Mouse (Mus musculus): Measurements from ENCODE around the gene Grik3. TPM values are rescaled to one million over a fixed set of nuclear protein-coding genes. Genes with fewer than 3 reads are reported as not detected.
"Not testable (repeated sequence)": the region's sequence is repeated elsewhere in the genome, so short reads cannot be mapped to it uniquely, and the experiment has no call there.

The Grik3 gene
- total RNA-seq, 2 experiments from 2014 or later: 0.15 to 0.21 TPM

DNA sequence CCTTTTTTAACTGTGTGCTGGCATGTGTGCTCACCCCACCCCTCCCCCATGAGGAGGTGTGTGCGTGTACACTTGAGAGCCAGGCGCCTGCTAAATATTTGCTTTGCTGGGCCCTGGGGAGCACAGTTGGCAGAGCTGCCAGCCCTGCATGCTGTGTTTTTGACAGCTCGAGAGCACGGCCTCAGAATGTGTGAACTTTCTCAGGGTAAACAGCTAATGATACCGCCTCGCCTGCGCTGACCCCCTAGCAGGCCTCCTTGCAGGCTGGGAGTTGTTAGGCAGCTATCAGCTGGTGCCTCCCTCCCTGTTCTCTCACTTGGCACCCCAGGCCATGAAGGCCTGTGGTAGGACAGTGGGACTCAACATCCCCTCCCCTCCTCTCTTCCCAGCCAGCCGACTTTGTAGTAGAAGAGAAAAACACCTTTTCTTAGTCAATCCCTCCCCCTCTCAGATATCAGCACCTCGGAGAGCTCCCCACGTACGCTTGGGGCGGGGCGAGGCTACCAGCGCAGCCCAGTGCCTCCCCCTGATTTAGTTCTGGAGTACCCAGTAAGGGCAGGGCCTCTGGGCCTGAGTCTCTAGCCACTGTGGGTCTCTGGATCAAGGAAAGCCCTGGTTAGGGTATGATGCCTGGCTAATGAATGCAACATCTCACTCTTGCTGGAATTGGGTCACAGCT, 99.9 kb downstream of the Grik3 start:
- peak; percentile 76 for DNase-seq

DNA sequence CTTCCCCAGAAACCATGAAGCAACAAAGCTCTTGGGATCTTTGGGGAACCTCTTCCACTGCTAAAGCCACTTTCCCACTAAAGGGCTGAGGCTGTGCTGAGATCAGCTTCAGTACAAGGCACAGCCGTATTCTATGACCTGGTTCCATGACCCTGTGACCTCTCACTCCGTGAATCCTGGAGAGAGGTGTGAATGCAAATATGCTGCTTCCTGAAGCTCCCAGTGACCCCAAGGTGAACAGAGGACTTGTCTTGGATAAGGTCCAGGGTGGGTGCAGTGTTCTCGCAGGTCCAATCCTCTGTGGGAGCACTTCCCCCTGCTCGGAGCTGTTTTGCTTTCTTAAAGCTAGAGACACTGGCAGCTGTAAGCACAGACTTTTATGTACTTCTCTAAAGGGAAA, 102.2 kb downstream of the Grik3 start:
- no peak for DNase-seq

DNA sequence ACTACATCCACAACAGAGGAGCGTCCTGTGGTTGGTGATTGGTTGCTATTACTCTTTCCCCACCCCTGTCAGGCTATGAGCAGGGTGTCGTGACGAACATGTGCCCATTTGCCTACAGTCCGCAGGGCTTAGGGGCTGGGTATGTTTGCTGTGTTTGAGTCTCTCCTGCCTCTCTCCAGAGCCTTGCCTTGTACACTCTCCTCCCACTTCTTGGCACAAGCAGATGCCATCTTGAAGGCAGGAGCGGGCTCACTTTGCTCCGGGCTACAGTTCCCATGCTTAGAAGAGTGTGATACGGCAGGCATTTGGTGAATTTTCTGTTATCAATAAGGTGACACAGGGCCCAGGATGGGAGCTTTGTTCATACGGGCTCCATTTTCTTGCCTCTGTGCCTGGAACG, 104.5 kb downstream of the Grik3 start:
- DNase-seq: no peak

DNA sequence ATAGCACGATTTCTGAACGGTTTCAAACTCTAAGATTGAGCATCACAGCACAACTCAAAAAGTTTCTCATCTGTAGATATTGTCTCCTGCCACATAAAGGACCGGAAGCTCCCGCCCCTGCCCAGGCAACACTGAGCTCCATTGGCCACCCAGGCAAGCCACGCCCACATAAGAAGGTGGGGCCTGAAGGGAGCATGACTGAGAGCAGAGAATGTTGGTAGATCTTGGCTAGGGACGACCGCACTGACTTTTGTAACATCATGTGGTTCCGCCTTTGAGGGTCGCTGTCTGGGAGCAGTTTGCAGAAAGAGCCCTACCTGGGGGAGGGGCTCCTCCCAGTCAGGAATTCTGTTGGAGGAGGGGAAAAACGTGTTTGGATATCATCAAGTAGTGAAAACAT, 108.2 kb downstream of the Grik3 start:
- no peak for DNase-seq

DNA sequence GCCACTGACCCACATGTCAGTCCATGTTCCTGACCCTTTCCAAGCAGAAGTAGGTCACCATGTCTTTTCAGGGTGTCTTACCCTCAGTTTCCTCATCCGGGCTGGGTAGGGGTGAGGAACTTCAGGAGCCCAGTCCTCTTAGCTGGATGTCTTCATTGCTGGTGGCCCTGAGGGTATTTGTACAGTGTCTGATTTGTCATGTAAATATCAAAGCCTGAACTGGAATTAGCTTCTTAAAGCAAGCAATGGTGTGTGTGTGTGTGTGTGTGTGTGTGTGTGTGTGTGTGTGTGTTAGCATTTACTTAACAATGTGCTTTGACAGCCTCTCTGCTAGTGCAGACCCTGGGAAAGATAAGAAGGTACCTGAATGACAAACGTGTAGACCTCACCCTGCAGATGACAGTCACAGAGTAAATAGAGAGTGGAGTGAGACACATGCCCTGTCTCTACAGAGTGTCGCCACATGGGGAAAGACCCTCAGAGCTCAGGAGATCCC, 109.1 kb downstream of the Grik3 start:
- no peak for DNase-seq

DNA sequence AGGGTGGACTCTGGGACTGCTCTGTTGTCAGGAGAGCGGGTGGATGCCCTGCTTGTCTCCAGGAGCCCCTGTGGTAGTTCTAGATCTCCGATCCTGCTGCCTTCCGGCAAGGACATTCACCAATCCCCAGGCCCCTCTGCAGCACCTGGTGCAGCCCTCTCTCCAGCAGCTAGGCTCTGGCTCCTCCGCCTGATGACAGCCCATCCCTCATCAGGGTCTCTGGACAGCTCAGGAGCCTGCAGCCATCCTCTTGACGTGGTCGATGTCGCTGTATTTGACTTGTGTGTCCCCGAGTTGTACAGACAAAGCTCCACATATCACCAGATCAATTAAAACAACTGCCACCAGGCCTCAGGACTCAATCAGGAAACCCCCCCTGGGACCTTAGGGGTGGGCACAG, 110.1 kb downstream of the Grik3 start:
- DNase-seq: no peak

DNA sequence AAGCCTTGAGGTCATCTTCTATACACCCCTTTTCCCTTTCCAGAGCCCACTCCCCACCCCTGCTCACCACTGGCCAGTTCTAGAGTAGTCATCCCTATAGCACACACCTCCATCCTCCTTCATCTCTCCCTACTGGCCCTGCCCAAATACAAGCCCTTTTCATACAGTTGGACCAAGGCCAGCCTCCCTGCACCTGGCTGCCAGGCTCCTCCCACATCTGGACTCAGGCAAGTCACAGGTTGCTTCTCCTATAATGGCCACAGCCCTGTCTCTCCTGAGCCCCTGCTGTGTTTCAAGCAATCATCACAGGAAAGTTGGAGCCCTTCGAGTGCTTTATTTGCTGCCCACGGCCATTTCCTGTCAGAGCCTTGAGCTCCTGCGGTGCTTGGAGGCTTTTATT, 110.8 kb downstream of the Grik3 start:
- DNase-seq: no peak

DNA sequence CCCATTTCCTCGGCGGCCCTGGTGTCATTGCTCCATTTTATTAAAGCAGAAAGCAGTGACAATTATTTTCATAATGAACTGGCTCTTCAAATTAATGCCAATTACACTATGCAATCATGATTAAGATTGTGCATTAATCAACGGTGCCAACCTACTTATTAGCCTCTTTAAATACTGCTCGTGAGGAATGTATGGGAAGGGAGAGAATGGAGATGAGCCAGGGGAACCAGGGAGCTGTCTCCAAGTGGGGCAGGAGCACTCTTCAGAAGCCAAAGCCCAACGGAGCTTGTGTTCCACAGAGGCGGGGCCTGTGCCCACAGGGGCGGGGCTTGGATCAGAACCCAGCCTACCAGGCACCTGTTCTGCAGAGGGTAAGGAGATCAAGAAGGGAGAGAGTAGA, 114.0 kb downstream of the Grik3 start:
- DNase-seq: no peak

DNA sequence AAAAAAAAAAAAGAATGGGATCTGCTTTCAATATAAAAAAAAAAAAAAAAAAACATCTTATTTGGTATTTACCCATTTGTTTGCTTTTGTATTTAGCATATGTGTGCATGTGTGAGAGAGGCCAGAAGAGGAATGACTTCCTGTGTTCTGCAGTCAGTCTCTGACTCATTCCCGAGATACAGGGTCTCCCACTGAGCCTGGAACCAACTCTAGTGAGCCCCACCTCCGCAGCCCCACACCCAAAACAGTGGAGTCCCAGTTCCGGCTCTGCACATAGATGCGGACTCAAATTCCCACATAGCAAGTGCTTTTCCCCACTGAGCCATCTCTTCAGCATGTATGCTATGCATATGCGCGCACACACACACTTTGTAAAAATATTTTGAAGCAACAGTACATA, 115.6 kb downstream of the Grik3 start:
- DNase-seq: no peak

DNA sequence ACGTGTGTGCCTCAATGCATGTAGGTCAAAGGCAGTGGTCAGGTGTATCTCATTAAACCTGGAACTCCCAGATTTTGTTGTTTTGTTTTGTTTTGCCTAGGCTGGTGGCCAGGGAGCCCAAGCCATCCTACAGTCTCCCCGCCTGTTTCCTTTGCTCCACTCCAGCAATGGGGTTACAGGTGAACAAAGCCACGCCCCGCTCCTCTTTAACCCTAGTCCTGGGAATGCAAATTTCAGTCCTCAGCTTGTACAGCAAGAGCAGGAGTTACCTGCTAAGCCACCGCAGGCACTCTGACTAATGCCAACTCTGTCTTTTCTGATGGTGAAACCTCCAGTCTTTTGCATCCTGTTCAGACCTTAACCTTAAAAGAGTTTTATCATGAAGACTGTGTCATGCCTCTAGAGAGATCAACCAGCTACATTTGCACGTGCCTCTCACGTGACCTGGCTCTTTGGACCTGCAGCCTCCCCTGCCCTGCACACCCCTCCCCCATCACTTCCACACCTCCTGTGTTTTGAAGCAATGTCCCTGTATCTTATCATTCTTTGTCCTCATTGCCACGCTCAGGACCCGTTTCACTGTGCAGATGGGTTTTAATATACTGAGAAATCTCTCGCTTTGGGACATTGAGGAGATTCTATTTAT, 117.0 kb downstream of the Grik3 start:
- no peak for DNase-seq

DNA sequence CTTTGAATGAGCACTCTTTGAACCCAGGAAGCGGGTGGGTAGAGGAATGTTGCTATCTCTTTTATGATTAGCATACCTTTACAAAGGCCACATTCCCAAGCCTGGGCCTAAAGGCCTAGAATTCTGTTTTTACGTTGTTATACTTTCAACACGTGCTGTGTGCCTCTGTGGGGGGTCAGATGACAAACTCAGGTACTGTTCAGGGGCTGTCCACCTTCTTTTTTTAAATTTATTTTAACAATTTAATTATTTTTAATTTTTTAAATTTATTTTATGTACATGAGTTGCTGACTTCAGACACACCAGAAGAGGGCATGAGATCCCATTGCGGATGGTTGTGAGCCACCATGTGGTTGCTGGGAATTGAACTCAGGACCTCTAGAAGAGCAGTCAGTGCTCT, 118.4 kb downstream of the Grik3 start:
- DNase-seq: not testable (repeated sequence)

DNA sequence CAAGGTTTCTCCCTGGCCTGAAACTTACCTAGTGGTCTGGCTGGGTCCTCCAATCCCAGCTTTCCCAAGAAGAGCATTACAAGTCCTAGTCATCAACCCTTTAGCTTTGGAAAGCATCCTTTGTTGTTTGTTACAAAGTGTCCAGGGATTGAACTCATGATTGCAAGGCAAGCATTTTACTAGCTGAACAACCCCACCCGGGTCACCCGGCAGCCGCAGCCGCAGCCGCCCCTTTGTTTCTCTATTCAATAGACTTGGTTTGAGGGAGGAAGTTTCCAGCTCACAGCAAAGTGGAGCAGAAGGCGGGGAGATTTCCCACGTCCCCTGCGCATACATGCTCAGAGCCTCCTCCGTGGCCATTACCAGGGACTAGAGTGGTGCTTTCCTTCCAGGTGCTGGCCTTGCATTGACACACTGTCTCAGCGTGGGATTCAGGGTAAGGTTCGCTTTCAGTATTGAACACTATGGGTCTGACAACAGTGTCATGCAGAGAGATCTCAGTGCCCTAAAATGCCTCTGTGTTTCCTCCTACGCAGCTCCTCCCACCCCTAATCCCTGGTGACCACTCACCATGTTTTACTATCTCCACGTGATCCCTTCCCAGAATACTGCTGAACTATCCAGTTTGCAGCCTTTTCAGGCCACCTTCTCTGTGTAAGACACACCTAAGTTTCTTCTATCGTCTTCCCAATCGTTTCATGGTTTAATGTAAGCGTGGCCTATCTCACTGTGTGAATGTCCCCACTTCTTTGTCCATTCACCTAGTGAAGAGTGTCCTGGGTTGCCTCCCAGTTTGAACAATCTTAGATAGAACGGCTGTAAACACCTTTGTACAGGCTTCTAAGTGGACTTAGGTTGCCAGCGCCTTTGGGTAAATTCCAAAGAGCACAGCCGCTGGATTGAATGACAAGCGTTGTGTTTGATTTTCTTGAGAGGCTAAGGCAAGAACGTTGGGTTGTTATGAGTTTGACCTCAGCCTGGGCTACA, 119.1 kb downstream of the Grik3 start:
- DNase-seq: no peak

DNA sequence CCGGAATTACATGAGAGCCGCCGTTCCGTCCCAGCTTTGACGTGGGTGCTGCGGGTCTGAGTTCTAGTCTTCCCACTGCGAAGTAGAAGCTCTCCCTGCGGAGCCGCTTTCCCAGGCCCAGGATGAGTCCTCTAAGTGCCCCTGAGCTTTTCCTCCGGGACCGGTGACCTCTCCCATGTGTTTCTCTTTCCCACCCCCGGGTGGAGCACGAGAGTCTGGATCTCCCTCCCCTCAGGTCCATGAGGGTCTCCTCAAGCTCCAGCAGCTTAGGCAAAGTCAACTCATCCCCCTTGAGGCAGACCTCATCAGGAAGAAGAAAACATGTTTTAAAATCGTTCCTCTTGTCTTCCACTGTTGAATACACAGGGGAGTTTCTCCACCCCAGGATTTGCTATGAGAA, 127.4 kb downstream of the Grik3 start:
- no peak for DNase-seq

DNA sequence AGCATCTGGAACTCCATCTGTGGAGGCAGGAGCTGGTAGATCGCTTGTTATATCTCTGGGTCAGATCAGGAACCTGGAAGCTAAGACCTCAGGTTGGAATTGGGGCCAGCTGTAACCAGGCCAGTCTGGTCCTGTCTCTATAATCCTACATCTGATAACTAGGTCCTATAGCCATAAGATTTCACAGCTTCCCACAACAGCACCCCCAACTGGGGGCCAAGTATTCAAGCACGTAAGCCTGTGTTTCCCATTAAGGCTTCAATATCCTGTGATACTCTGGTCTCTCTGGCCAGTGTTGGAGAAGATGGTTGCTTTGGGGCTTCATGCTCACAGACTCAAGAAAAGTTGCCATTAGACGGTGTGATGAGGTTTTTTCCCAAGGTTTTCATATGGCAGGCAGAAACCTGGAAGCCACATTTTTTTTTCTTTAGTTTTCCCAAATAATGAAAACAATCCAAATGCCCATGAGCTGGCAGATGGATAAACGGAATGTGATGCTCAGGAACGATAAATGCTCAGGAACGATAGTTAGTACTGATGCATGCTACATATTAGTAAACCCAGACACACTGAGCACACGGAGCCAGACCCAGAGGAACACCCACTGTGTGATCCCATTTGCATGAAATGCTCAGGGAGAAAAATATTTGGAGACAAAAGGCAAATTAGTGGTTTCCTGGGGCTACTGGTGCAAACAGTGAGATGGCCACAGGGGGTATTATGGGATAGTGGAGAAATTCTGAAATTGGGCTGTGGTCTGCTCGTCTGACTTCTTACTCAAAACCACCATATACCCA, 128.2 kb downstream of the Grik3 start:
- no peak for DNase-seq

DNA sequence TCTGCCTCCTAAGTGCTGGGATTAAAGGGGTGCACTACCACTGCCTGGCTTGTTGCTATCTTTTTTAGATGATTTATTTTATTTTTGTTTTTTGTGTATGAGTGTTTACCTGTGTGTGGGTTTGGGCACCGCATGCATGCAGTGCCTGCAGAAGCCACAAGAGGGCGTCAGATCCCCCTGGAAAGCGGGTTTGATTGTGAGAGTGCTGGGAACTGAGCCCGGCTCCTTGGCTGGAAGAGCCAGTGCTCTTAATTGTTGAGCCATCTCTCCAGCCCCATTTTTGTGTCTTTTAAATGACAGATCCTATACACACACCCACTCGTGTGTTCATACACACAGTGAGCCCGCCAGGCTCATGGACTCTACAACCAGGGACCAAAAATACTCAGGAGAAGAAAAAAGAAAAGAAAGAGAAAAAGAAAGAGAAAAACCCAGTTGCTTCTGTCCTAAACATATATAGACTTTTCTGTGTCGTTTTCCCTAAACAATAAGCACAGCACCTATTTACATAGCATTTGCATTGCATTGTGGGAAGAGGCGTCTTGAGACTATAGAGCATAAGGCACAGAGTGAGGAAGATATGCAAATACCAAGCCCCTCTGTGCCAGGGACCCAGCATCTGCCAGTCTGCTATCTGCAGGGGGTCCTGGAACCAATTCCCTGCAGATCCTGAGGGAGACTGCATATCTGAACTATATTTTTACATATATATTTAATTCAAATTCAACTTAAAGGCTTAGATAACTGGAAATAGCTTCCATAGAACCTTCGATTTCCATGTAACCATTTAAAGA, 134.6 kb downstream of the Grik3 start:
- DNase-seq: no peak

DNA sequence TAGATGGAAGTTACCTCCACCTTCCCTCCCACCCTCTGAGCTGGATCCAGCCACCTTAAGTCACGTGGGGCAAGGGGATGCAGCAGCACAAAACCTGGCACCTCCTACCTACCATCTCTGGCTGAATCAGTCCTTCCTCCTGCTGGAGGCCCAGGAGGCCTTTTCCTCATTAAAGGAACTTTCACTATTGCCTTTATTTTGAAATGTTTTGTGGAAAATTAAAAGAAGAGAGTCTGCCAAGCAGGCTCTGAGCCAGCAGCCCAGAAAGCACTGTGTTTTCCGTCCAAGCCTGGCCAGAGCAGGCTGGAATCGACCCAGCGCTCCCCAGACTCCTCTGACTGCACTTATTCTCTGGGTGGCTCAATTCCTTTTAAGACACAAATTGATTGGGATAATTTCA, 139.0 kb downstream of the Grik3 start:
- peak; percentile 65 for DNase-seq

DNA sequence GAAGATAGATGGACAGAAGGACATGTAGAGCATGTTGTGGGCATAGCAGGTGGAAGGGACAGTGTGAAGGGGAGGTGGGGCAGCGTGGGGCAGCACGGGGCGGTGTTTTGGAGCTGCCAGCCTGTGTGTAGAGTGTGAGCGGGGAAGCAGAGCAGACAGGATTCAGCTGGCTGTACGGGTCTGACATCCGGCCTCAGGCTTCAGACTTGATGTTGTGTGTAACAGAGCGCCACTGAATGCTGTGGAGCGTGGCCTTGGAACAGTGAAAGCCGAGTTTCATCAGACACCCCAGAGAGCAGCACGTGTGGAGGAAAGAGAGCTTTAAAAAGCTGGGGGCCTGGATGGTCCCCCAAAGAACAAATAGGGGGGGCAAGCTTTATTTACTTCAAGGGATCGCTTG, 144.5 kb downstream of the Grik3 start:
- no peak for DNase-seq

DNA sequence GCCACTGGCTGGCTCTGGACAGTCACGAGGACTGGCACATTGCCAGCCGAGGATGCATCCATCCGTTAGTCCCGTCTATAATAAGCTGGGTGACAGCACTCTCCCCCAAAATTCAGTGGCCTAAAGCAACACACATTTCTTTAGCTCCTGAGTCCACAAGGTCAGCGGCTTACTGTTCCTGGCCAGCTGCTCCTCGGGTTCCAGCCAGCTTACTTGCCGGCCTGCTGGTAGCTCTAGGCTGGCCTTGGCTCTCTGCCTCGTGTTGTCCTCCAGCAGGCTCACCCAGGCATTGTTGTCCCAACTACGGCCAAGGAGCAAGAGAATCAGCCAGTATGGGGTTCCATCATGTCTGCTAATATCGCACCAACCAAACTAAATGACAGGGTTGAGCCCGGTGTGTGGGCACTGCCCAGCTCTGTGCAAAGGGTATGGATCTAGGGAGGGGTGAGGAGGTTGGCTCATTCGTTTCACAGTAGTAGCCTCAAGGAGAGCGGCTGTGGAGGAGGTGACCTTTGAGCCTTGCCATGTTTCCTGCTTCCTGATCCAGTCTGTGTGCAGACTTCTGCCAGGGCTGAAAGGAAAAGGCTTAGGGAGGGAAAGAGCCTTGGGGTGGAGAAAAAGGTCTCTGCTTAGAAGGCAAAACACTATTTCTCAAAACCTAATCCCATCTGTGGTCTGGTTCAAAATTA, 146.3 kb downstream of the Grik3 start:
- peak; percentile 81 for DNase-seq

DNA sequence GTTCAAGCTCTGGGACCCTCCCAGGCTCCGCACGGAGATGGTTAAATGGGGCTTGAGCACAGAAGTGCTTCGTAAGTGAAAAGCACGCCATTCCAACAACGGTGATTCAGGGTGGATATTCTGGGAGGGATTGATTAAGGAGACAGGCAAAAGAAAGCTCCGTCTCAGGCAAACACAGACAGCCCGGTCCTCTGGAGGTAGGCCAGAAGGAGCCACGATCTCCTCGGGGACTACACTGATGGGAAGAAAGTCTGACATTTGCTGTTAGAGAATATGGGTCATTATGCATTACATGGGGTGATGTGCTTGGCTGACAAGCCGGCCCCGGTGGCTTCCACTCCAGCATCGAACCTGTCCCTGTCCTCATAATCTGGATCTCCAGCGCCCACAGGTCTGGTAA, 146.9 kb downstream of the Grik3 start:
- no peak for DNase-seq

DNA sequence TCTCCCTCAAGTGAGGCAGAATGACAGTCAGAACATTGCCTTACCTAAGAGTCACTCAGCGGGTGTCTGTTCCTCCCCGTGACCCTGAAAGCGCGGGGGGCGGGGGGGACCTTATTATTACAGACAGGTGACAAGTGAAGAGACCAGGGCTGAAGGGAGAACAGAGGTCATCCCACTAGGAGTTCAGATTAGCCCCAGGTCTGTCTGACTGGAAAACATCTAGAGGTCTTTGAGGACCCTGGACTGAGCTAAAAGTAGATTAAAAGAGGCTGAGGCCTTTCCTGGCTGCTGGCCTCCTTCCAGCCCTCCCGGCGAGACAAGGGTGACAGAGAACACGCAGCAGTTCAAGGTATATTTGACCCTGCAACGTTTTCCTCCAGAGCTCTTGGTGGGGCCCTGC, 150.0 kb downstream of the Grik3 start:
- no peak for DNase-seq

All from adrenal gland, postnatal 10 days (tissue).